Mouse (Mus musculus) forebrain, postnatal 0 days (tissue): ENCODE measurements around the gene Ufl1. TPM values are rescaled to one million over a fixed set of nuclear protein-coding genes. Genes with fewer than 3 reads are reported as not detected.

ENCODE experiments used
- ATAC-seq: fragments of 200-750 bp; cut with Nextera tagmentation; 2 replicates; pipeline ENCODE4 v1.8.0; 2017; ENCODE audit warnings: mild to moderate bottlenecking, moderate library complexity
- DNase-seq: peaks from one replicate; pipeline ENCODE4 v3.0.0-alpha.2; 2015
- H3K27ac ChIP-seq: fragments of 300-500 bp; sonication (generic); 2 replicates; pipeline ENCODE4 v1.5.1; 2014; ENCODE audit warnings: low read depth, mild to moderate bottlenecking, antibody characterized with exemption, low read length, moderate library complexity, mixed read lengths
- H3K27me3 ChIP-seq: fragments of 300-500 bp; sonication (generic); 2 replicates; pipeline ENCODE4 v1.6.1; 2014; ENCODE audit warnings: mild to moderate bottlenecking, low read length, mixed read lengths; ENCODE audit not compliant: insufficient read depth
- H3K36me3 ChIP-seq: fragments of 300-500 bp; sonication (generic); 2 replicates; pipeline ENCODE4 v1.6.1; 2014; ENCODE audit warnings: mild to moderate bottlenecking, moderate library complexity; ENCODE audit not compliant: insufficient read depth
- H3K4me1 ChIP-seq: fragments of 300-500 bp; sonication (generic); 2 replicates; pipeline ENCODE4 v1.6.1; 2014; ENCODE audit warnings: antibody characterized with exemption; ENCODE audit not compliant: insufficient read depth
- H3K4me2 ChIP-seq: fragments of 300-500 bp; sonication (generic); 2 replicates; pipeline ENCODE4 v1.6.1; 2014; ENCODE audit warnings: low read depth, mild to moderate bottlenecking, moderate library complexity
- H3K4me3 ChIP-seq: fragments of 300-500 bp; sonication (generic); 2 replicates; pipeline ENCODE4 v1.5.1; 2014; ENCODE audit warnings: low read depth, low read length, mixed read lengths
- H3K9ac ChIP-seq: fragments of 300-500 bp; sonication (generic); 2 replicates; pipeline ENCODE4 v1.6.1; 2014; ENCODE audit warnings: mild to moderate bottlenecking
- H3K9me3 ChIP-seq: fragments of 300-500 bp; sonication (generic); 2 replicates; pipeline ENCODE4 v1.6.1; 2016; ENCODE audit warnings: low read length
- CTCF ChIP-seq: sonication (generic); IDR thresholded peaks from 2 replicates; pipeline ENCODE4 v1.5.1; 2016; ENCODE audit warnings: antibody characterized with exemption, control low read depth, low read depth
- WGBS: fragments of 180-500 bp; shearing (Covaris S2); extraction: QIAGEN DNeasy Blood & Tissue Kit; methylation state at CpG from one replicate; pipeline ENCODE4 v1.1.7; 2014; 5-methylcytosine and 5-hydroxymethylcytosine counted together
- polyA plus RNA-seq: library from polyadenylated mRNA; unstranded; fragments of >200 nt; fragmentation: Nextera tagmentation; extraction: Ambion mirVana; gene quantifications from 2 replicates; pipeline ENCODE4 v1.2.1, GENCODE M21; 2015
- total RNA-seq: library from RNA; depleted of rRNA; stranded (reverse); fragments of >200 nt; gene quantifications from 2 replicates; pipeline ENCODE4 v1.2.3, GENCODE M21; 2014; rRNA removed

Ufl1 gene
- total and polyA plus RNA-seq, 2 experiments from 2014 or later: 19.0 to 41.8 TPM

DNA sequence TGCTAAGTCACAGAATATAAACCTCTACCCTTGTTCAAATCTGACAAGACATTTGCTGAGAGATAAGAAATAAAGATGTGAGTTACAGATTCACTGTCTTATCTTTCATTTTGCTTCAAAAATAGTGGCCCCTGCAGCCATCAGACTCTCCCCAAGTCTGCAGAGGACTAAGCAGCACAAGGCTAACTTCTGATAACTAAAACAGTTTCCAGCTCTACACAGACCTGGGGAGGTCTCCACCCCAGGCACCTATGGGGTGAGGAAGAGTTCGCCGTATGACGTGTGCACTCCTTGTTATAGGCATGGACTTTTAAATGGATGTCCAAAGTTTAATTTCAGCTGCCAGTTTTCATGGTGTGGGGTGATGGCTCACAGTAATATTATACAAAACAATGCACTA is 49.1 kb downstream of the Ufl1 start:
- no peak overlapping the region for H3K4me3 ChIP-seq
- no peak overlapping the region for H3K9ac ChIP-seq
- H3K27ac ChIP-seq: no peak overlapping the region
- no peak for TF ChIP-seq CTCF
- 98% methylated on average over 3 of the region's 3 CpGs for WGBS
- no peaks in the 10 kb centered on the region for H3K36me3 ChIP-seq
- no peaks in the 10 kb centered on the region for H3K4me1 ChIP-seq
- H3K4me2 ChIP-seq: no peak overlapping the region
- H3K27me3 ChIP-seq: no peaks in the 10 kb centered on the region
- DNase-seq: no peak
- no peaks in the 10 kb centered on the region for H3K9me3 ChIP-seq
- ATAC-seq: no peak

DNA sequence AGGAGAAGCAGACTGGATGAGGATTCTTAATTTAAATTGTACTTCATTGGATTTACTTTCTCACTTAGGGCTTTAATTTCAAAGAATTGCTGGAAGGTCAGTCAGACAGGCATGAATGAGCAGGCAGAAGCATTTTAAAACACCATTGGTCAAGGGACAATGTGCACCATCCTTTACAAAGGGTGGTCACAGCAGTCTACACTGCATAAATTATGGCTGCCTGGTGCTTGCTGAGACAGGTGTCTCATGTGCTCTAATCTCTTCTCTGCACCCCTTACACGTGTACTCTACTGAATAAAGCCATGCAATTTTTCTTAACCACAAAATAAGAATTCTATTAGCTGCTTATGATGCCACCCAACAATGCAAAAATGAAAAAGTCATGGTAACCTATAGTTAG is 54.1 kb downstream of the Ufl1 start:
- WGBS: 6% methylated on average over 1 of the region's 1 CpGs
- ATAC-seq: no peak
- no peaks in the 10 kb centered on the region for H3K4me1 ChIP-seq

DNA sequence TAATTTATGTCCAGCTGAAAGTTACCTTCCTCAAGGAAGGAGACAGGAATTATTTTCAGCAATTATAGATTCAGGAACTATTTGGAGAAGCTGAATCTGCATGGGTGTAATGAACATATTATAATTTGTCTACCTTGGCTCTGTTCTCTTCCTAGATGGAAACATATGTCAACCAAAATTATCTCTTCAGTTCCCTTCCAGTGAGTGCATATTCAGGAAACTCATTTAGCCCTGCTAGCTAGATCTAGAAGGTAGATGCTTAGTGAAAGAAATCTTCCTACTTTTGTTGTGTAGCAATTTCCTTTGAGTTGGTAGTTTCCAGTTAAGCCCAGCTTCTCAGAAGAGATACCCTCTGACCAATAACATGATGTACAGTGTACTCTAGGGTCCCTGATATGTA is 59.7 kb downstream of the Ufl1 start:
- H3K9ac ChIP-seq: no peak overlapping the region
- H3K4me1 ChIP-seq: no peaks in the 10 kb centered on the region
- ATAC-seq (no peak), DNase-seq (no peak)
- H3K4me2 ChIP-seq: no peak overlapping the region
- H3K27ac ChIP-seq: no peak overlapping the region
- no peaks in the 10 kb centered on the region for H3K9me3 ChIP-seq
- no peak for TF ChIP-seq CTCF
- no peaks in the 10 kb centered on the region for H3K27me3 ChIP-seq
- H3K4me3 ChIP-seq: no peak overlapping the region
- H3K36me3 ChIP-seq: no peaks in the 10 kb centered on the region

More for the DNA sequence above, 54.1 kb downstream of the Ufl1 start:
- Histone ChIP-seq H3K9ac (no peak overlapping the region), H3K27me3 (no peaks in the 10 kb centered on the region), H3K4me3 (no peak overlapping the region), H3K27ac (no peak overlapping the region), H3K36me3 (no peaks in the 10 kb centered on the region), H3K4me2 (no peak overlapping the region), H3K9me3 (no peaks in the 10 kb centered on the region)
- TF ChIP-seq CTCF: no peak
- no peak for DNase-seq

DNA sequence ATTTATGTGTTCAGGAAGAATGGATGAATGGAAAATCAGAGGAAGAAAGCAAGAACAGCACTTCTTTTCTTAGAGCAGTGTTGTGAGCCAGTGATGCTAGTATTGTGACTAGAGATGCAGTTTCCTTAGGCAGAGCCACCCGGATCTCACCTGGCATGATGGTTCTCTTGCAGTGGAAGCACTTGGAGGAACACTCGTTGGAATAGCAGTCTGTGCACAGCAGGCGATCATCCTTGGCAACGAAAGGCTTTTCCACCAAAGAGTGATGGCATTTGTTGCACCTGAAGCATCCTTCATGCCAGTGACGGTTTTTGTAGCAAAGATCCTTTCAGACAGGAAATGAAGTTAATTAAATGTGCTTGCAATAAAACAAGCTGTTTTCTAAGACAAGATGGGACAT is 68.2 kb downstream of the Ufl1 start:
- DNase-seq (no peak), ATAC-seq (no peak)
- 44% methylated on average over 5 of the region's 5 CpGs for WGBS
- H3K4me3 ChIP-seq: no peak overlapping the region
- H3K4me2 ChIP-seq: no peak overlapping the region
- H3K4me1 ChIP-seq: no peaks in the 10 kb centered on the region
- no peaks in the 10 kb centered on the region for H3K27me3 ChIP-seq
- H3K9me3 ChIP-seq: no peaks in the 10 kb centered on the region
- no peak for TF ChIP-seq CTCF
- H3K9ac ChIP-seq: no peak overlapping the region
- H3K36me3 ChIP-seq: no peaks in the 10 kb centered on the region
- no peak overlapping the region for H3K27ac ChIP-seq

DNA sequence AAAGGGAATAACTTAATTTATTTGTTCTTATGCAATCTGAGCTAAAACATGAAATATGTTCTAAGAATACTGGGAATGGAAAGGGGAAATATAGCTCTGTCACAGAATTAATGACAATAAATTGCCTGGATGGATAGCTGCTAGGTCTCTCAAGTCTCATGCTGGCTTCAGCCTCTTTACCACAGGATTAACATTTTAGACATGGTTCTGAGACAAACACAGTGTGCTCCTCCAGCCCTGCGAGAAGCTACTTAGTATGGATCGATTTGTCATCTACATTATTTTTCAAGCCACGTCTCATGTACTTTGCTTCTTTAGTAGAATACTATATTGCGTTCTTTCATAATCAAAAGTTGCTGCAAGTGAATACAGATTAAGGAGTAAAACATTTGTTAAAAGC is 75.5 kb downstream of the Ufl1 start:
- no peak overlapping the region for H3K27ac ChIP-seq
- H3K4me3 ChIP-seq: no peak overlapping the region
- no peak for TF ChIP-seq CTCF
- 68% methylated on average over 4 of the region's 4 CpGs for WGBS
- no peaks in the 10 kb centered on the region for H3K4me1 ChIP-seq
- no peak overlapping the region for H3K4me2 ChIP-seq
- H3K9me3 ChIP-seq: no peaks in the 10 kb centered on the region
- DNase-seq: no peak
- H3K36me3 ChIP-seq: no peaks in the 10 kb centered on the region
- H3K27me3 ChIP-seq: no peaks in the 10 kb centered on the region
- H3K9ac ChIP-seq: no peak overlapping the region
- ATAC-seq: no peak

Other genes with a start within 250 kb of the Ufl1 start
- 0.38 TPM in 1 of 2 replicates, not detected in the other for gene Fhl5, start 38.9 kb downstream of the Ufl1 start, total RNA-seq
- 0.18 TPM in 1 of 2 replicates, not detected in the other for gene Fhl5, start 38.9 kb downstream of the Ufl1 start, polyA plus RNA-seq